Mouse (Mus musculus) liver, adult 2 months (tissue): ENCODE data around the gene Foxl1.

Experiments
- CTCF ChIP-seq: fragments of 200-500 bp; IDR thresholded peaks from 2 replicates; pipeline ENCODE4 v1.5.1; 2011; ENCODE audit warnings: low read depth, low read length, control low read depth
- POLR2A ChIP-seq: fragments of 200-500 bp; IDR thresholded peaks from 2 replicates; pipeline ENCODE4 v1.6.1; 2011; ENCODE audit warnings: low read length, control low read depth; ENCODE audit not compliant: insufficient read depth; ENCODE audit errors: extremely low read depth

DNA sequence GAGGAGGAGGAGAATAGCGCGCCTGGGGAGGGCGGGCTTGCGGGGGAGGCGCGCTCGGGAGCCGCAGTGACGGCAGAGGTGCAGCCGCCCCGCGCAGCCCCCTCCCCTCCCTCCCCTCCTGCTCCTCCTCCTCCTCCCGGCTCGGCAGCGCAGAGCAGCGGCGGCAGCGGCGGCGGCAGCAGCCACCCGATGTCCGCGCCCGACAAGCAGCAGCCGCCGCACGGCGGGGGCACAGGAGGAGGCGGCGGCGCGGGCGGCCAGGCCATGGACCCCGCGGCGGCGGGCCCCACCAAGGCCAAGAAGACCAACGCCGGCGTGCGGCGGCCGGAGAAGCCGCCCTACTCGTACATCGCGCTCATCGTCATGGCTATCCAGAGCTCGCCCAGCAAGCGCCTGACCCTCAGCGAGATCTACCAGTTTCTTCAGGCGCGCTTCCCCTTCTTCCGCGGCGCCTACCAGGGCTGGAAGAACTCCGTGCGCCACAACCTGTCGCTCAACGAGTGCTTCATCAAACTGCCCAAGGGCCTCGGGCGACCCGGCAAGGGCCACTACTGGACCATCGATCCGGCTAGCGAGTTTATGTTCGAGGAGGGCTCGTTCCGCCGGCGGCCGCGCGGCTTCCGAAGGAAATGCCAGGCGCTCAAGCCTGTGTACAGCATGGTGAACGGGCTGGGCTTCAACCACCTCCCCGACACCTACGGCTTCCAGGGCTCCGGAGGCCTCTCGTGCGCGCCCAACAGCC lies 43.4 kb upstream of the Foxl1 start, which contains the start of gene Foxf1:
- TF ChIP-seq POLR2A (no peak), CTCF (no peak)
